ENCODE assay signal across 10 mouse cellular contexts in the genomic region with DNA sequence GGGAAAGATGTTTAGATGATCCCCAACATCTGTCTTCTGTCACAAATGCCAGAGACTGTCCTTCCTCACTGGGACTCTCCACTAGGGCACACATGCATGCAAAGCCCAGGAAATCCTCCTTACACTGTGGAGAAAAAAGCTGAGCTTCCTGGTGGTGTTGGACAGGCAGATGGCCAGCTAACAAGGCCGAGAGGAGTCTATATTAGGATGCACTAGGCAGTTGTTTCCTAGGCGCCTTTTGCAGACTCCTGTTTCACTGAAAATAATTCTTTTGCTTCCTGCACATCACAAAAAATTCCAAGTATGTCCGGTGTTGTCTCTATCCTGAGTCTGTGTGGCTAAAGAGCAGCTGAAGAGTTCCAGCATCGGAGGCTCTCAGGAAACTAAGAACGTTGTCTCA. TPM values are rescaled to one million over a fixed set of nuclear protein-coding genes. Genes with fewer than 3 reads are reported as not detected.
DNase-seq lines count a peak whose midpoint lies in the region; ATAC-seq and TF ChIP-seq lines count a peak whose summit lies in the region.
"Had no signal": no experiment of that assay in that cellular context is flagged by ENCODE, and none has a peak within 500 bp of the region (broad histone marks: within the 10 kb centered on the region; RNA-seq: fewer than 3 reads in every experiment).

No protein-coding gene starts in this region.

- no peak overlapping the region for H3K9ac ChIP-seq in lung, postnatal 0 days (replicated peaks; ENCODE audit: low read depth)
- H3K9ac ChIP-seq in intestine, embryonic 14.5 days (ENCODE audit: low read length) = no peak overlapping the region
- H3K9ac ChIP-seq: neural tube, embryonic 12.5 days had no signal

- TF ChIP-seq CTCF in lung, postnatal 0 days (IDR thresholded peaks at IDR 0.05) = 0 out of 2 replicates have a peak, but pooled peaks have one; percentile 7

- no peak overlapping the region for H3ac ChIP-seq in myocyte (ENCODE audit: control insufficient read depth, insufficient read length)

- no peak overlapping the region for H3K27ac ChIP-seq in lung, postnatal 0 days (ENCODE audit: low read length)
- peak overlapping the region; percentile 90 for H3K27ac ChIP-seq in intestine, embryonic 14.5 days (ENCODE audit: low read depth)
- H3K27ac ChIP-seq: neural tube, embryonic 12.5 days had no signal

- H3K9me3 ChIP-seq in lung, postnatal 0 days (ENCODE audit: low read length) = no peaks in the 10 kb centered on the region
- H3K9me3 ChIP-seq in intestine, embryonic 14.5 days (ENCODE audit: control insufficient read depth, low read length) = no peaks in the 10 kb centered on the region
- H3K9me3 ChIP-seq: neural tube, embryonic 12.5 days had no signal

- no peak for ATAC-seq in lung, postnatal 0 days
- peak; percentile 24; the same call in 1 of the 2 replicates for ATAC-seq in intestine, embryonic 14.5 days (replicated peaks; ENCODE audit: low FRiP score, low TSS enrichment, low read depth)
- ATAC-seq in monocyte, adult 5-6 weeks (replicated peaks; ENCODE audit: insufficient number of reproducible peaks, low FRiP score, low TSS enrichment, poor library complexity, severe bottlenecking) = no peak

- no peak for TF ChIP-seq POLR2A in myocyte (IDR thresholded peaks at IDR 0.05; ENCODE audit: insufficient read length, low read depth)

- H3K36me3 ChIP-seq in lung, postnatal 0 days (ENCODE audit: insufficient read depth, low read length) = no peaks in the 10 kb centered on the region
- H3K36me3 ChIP-seq in intestine, embryonic 14.5 days (ENCODE audit: control insufficient read depth, insufficient read depth, low read length) = no peaks in the 10 kb centered on the region; the same call in 1 of the 2 replicates
- H3K36me3 ChIP-seq in myocyte (ENCODE audit: control insufficient read depth, insufficient read depth) = no peaks in the 10 kb centered on the region
- H3K36me3 ChIP-seq: neural tube, embryonic 12.5 days had no signal

- WGBS in lung, postnatal 0 days = 24% methylated on average over 5 of the region's 5 CpGs
- WGBS in intestine, embryonic 14.5 days = 26% methylated on average over 5 of the region's 5 CpGs

- H3K27me3 ChIP-seq in lung, postnatal 0 days (replicated peaks; ENCODE audit: insufficient read depth, low read length) = no peaks in the 10 kb centered on the region
- no peaks in the 10 kb centered on the region for H3K27me3 ChIP-seq in intestine, embryonic 14.5 days (replicated peaks; ENCODE audit: control insufficient read depth, insufficient read depth, low read length)
- no peaks in the 10 kb centered on the region for H3K27me3 ChIP-seq in myocyte (ENCODE audit: control insufficient read depth, insufficient read depth, insufficient read length)
- H3K27me3 ChIP-seq: neural tube, embryonic 12.5 days had no signal

- no peak for TF ChIP-seq EP300 in lung, postnatal 0 days (IDR thresholded peaks at IDR 0.05)

- peaks cover 13% of the 10 kb centered on the region; the same call in 1 of the 2 replicates for H3K4me1 ChIP-seq in lung, postnatal 0 days (ENCODE audit: insufficient read depth, low read depth, low read length)
- peaks cover 46% of the 10 kb centered on the region for H3K4me1 ChIP-seq in intestine, embryonic 14.5 days (replicated peaks; ENCODE audit: control insufficient read depth, insufficient read depth, low read length)

- peaks cover 70% of the 10 kb centered on the region for H3K79me2 ChIP-seq in myocyte (ENCODE audit: control insufficient read depth, insufficient read depth)

- H3K4me3 ChIP-seq in lung, postnatal 0 days (ENCODE audit: low read depth, low read length) = no peak overlapping the region
- H3K4me3 ChIP-seq in intestine, embryonic 14.5 days (ENCODE audit: low read depth, low read length) = no peak overlapping the region
- H3K4me3 ChIP-seq in myocyte = no peak overlapping the region
- H3K4me3 ChIP-seq: neural tube, embryonic 12.5 days had no signal

- H3K4me2 ChIP-seq in lung, postnatal 0 days (replicated peaks; ENCODE audit: low read depth, low read length) = no peak overlapping the region
- H3K4me2 ChIP-seq in intestine, embryonic 14.5 days (ENCODE audit: low read length) = no peak overlapping the region
- H3K4me2 ChIP-seq in myocyte (ENCODE audit: low read depth) = peak overlapping the region; percentile 13
- H3K4me2 ChIP-seq: neural tube, embryonic 12.5 days had no signal

- no peak for DNase-seq in lung, postnatal 0 days (ENCODE audit: low spot score)
- DNase-seq in lung, postnatal 4 days = no peak
- DNase-seq in heart, adult 9 months (ENCODE audit: low spot score in 2 of 2) = peak; percentile 27 to 50
- no peak for DNase-seq in intestine, embryonic 14.5 days (ENCODE audit: low spot score)
- DNase-seq in gastrocnemius, postnatal 25 days = no peak
- DNase-seq: cerebellum, adult 11 months had no signal

TF ChIP-seq in myocyte, 11 proteins besides CTCF, POLR2A, EP300 and RAD21:
- TF ChIP-seq TCF12 (IDR thresholded peaks at IDR 0.05; ENCODE audit: insufficient read depth, poor library complexity, severe bottlenecking) = no peak
- TF ChIP-seq TCF3 (IDR thresholded peaks at IDR 0.05; ENCODE audit: insufficient read length, low read depth) = no peak
- TF ChIP-seq USF1 (IDR thresholded peaks at IDR 0.05; ENCODE audit: low read depth) = no peak
- TF ChIP-seq SRF (IDR thresholded peaks at IDR 0.05; ENCODE audit: control insufficient read depth, insufficient read length, low read depth) = no peak
- no peak for TF ChIP-seq E2F4 (IDR thresholded peaks at IDR 0.05; ENCODE audit: insufficient read depth)
- no peak for TF ChIP-seq POLR2AphosphoS2 (IDR thresholded peaks at IDR 0.05; ENCODE audit: insufficient read length, low read depth)
- no peak for TF ChIP-seq MAX (IDR thresholded peaks at IDR 0.05; ENCODE audit: low read depth)
- TF ChIP-seq MYOG (IDR thresholded peaks at IDR 0.05; ENCODE audit: control insufficient read depth in 1 of 3, insufficient read depth in 1 of 3, insufficient read length in 2 of 3, low read depth in 2 of 3) = no peak
TF ChIP-seq in myocyte: peak in this region for 0.

RNA-seq across cellular contexts. Expression of a gene that starts 3.8 kb away (rescaled TPM):
- 1.0 and 1.1 TPM in 2 replicates for polyA plus RNA-seq in lung, postnatal 0 days (2015; fragmentation: Nextera tagmentation; extraction: Ambion mirVana)
- 3.7 and 4.2 TPM in 2 replicates for polyA plus RNA-seq in intestine, embryonic 14.5 days (2014; fragmentation: Nextera tagmentation; extraction: Ambion mirVana)
- 0.34 TPM for polyA plus RNA-seq in myocyte (2012; fragmentation: generic; extraction: Trizol)
- 1 to 10 TPM; 1.4 to 1.8 TPM for total RNA-seq in gastrocnemius, postnatal 25 days (2021)
- total RNA-seq in monocyte, adult 5-6 weeks (2017) = 0.53 to 1.8 TPM (median 1.6 TPM) in 3 replicates
- polyA plus RNA-seq: liver, adult 2 months had no signal

RNA-seq across cellular contexts. Expression of a gene that starts 22.3 kb away (rescaled TPM):
- polyA plus RNA-seq in lung, postnatal 0 days (2015; fragmentation: Nextera tagmentation; extraction: Ambion mirVana) = 67.1 and 77.6 TPM in 2 replicates
- 90.9 and 103 TPM in 2 replicates for polyA plus RNA-seq in intestine, embryonic 14.5 days (2014; fragmentation: Nextera tagmentation; extraction: Ambion mirVana)
- 67.3 TPM for polyA plus RNA-seq in myocyte (2012; fragmentation: generic; extraction: Trizol)
- total RNA-seq in gastrocnemius, postnatal 25 days (2021) = 10 to 100 TPM; 47.2 to 47.4 TPM
- total RNA-seq in monocyte, adult 5-6 weeks (2017) = 168 to 200 TPM (median 191 TPM) in 3 replicates

RNA-seq across cellular contexts. Expression of a gene that starts 50.2 kb away (rescaled TPM):
- 59.8 and 70.2 TPM in 2 replicates for polyA plus RNA-seq in lung, postnatal 0 days (2015; fragmentation: Nextera tagmentation; extraction: Ambion mirVana)
- polyA plus RNA-seq in intestine, embryonic 14.5 days (2014; fragmentation: Nextera tagmentation; extraction: Ambion mirVana) = 238 and 241 TPM in 2 replicates
- polyA plus RNA-seq in myocyte (2012; fragmentation: generic; extraction: Trizol) = 33.1 TPM
- 1 to 10 TPM; 8.0 to 8.7 TPM for total RNA-seq in gastrocnemius, postnatal 25 days (2021)
- 32.7 to 41.8 TPM (median 36.0 TPM) in 3 replicates for total RNA-seq in monocyte, adult 5-6 weeks (2017)

RNA-seq across cellular contexts. Expression of a gene that starts 52.1 kb away (rescaled TPM):
- 35.5 and 47.4 TPM in 2 replicates for polyA plus RNA-seq in lung, postnatal 0 days (2015; fragmentation: Nextera tagmentation; extraction: Ambion mirVana)
- 29.2 and 30.2 TPM in 2 replicates for polyA plus RNA-seq in intestine, embryonic 14.5 days (2014; fragmentation: Nextera tagmentation; extraction: Ambion mirVana)
- 6.0 TPM for polyA plus RNA-seq in myocyte (2012; fragmentation: generic; extraction: Trizol)
- total RNA-seq in gastrocnemius, postnatal 25 days (2021) = 10 to 100 TPM; 17.9 to 18.5 TPM
- total RNA-seq in monocyte, adult 5-6 weeks (2017) = 54.0 to 73.0 TPM (median 66.9 TPM) in 3 replicates

RNA-seq across cellular contexts. Expression of a gene that starts 58.0 kb away (rescaled TPM):
- 679 and 693 TPM in 2 replicates for polyA plus RNA-seq in lung, postnatal 0 days (2015; fragmentation: Nextera tagmentation; extraction: Ambion mirVana)
- 1,426 and 1,532 TPM in 2 replicates for polyA plus RNA-seq in intestine, embryonic 14.5 days (2014; fragmentation: Nextera tagmentation; extraction: Ambion mirVana)
- 1,028 TPM for polyA plus RNA-seq in myocyte (2012; fragmentation: generic; extraction: Trizol)
- 100 to 1,000 TPM; 458 to 485 TPM for total RNA-seq in gastrocnemius, postnatal 25 days (2021)
- total RNA-seq in monocyte, adult 5-6 weeks (2017) = 1,464 to 1,635 TPM (median 1,516 TPM) in 3 replicates

Comparison
In these comparisons a context has a peak if more than half of its experiments do, and no peak if none do; other contexts are left out.
1. DNase-seq: peak in heart, adult 9 months (2 of 2); none in lung, postnatal 0 days (single experiment), lung, postnatal 4 days (0 of 2), intestine, embryonic 14.5 days (single experiment) and gastrocnemius, postnatal 25 days (single experiment).